Mouse (Mus musculus): Measurements from ENCODE around the gene Map3k1. TPM values are rescaled to one million over a fixed set of nuclear protein-coding genes. Genes with fewer than 3 reads are reported as not detected.

Gene Map3k1
- polyA plus RNA-seq, 1 experiment from 2014 or later, result 13.3 TPM

GRCm38 (mm10) chr13:111792130-111792974, 16.4 kb downstream of the Map3k1 start:
- no peaks in the 10 kb centered on the region; the same call in 1 of the 2 replicates for H3K36me3 ChIP-seq (ENCODE audit: control insufficient read depth, insufficient read depth, low read length)
- no peak overlapping the region for H3K4me3 ChIP-seq (ENCODE audit: low read depth, low read length)
- H3K27ac ChIP-seq (replicated peaks), result no peak overlapping the region; the same call in 1 of the 2 replicates
- H3K9me3 ChIP-seq (ENCODE audit: control insufficient read depth, low read length), result no peaks in the 10 kb centered on the region
- no peak for ATAC-seq (ENCODE audit: low FRiP score, low TSS enrichment)
- H3K4me1 ChIP-seq (replicated peaks; ENCODE audit: control insufficient read depth, insufficient read depth), result peaks cover 25% of the 10 kb centered on the region
- TF ChIP-seq CTCF (IDR thresholded peaks at IDR 0.05; ENCODE audit: low read depth), result no peak
- TF ChIP-seq EP300 (optimal IDR thresholded peaks at IDR 0.05), result no peak
- DNase-seq (ENCODE audit: low spot score), result no peak
- no peak overlapping the region for H3K4me2 ChIP-seq (replicated peaks; ENCODE audit: low read depth)
- WGBS, result 28% methylated on average over 16 of the region's 16 CpGs
- no peak overlapping the region for H3K9ac ChIP-seq (ENCODE audit: low read length)
- H3K27me3 ChIP-seq (ENCODE audit: control insufficient read depth, insufficient read depth, low read length), result no peaks in the 10 kb centered on the region

- 81% methylated on average over 11 of the region's 11 CpGs for WGBS
- TF ChIP-seq EP300 (optimal IDR thresholded peaks at IDR 0.05) (no peak), CTCF (IDR thresholded peaks at IDR 0.05; ENCODE audit: low read depth) (no peak)
- Histone ChIP-seq H3K9me3 (ENCODE audit: control insufficient read depth, low read length) (no peaks in the 10 kb centered on the region), H3K4me3 (ENCODE audit: low read depth, low read length) (no peak overlapping the region), H3K9ac (ENCODE audit: low read length) (no peak overlapping the region), H3K27ac (replicated peaks) (no peak overlapping the region; the same call in 1 of the 2 replicates), H3K4me2 (replicated peaks; ENCODE audit: low read depth) (no peak overlapping the region), H3K36me3 (ENCODE audit: control insufficient read depth, insufficient read depth, low read length) (no peaks in the 10 kb centered on the region; the same call in 1 of the 2 replicates), H3K27me3 (ENCODE audit: control insufficient read depth, insufficient read depth, low read length) (no peaks in the 10 kb centered on the region), H3K4me1 (replicated peaks; ENCODE audit: control insufficient read depth, insufficient read depth) (peaks cover 25% of the 10 kb centered on the region)
- ATAC-seq (ENCODE audit: low FRiP score, low TSS enrichment) (no peak), DNase-seq (ENCODE audit: low spot score) (no peak)
These were observed 17.2 kb downstream of the Map3k1 start for GRCm38 (mm10) chr13:111791596-111791995.

GRCm38 (mm10) chr13:111789420-111790065, 19.2 kb downstream of the Map3k1 start:
- H3K9ac ChIP-seq (ENCODE audit: low read length), result peak overlapping the region; percentile 31; the same call in 1 of the 2 replicates

GRCm38 (mm10) chr13:111788882-111789281, 19.9 kb downstream of the Map3k1 start:
- Histone ChIP-seq H3K27ac (replicated peaks) (peak overlapping the region; percentile 49), H3K4me3 (ENCODE audit: low read depth, low read length) (no peak overlapping the region), H3K9ac (ENCODE audit: low read length) (no peak overlapping the region), H3K4me2 (replicated peaks; ENCODE audit: low read depth) (peak overlapping the region; percentile 43), H3K4me1 (replicated peaks; ENCODE audit: control insufficient read depth, insufficient read depth) (peaks cover 15% of the 10 kb centered on the region), H3K27me3 (ENCODE audit: control insufficient read depth, insufficient read depth, low read length) (no peaks in the 10 kb centered on the region), H3K9me3 (ENCODE audit: control insufficient read depth, low read length) (no peaks in the 10 kb centered on the region), H3K36me3 (ENCODE audit: control insufficient read depth, insufficient read depth, low read length) (no peaks in the 10 kb centered on the region)
- WGBS, result 46% methylated on average over 9 of the region's 9 CpGs
- ATAC-seq (ENCODE audit: low FRiP score, low TSS enrichment) (no peak), DNase-seq (ENCODE audit: low spot score) (peak; percentile 13)
- TF ChIP-seq CTCF (IDR thresholded peaks at IDR 0.05; ENCODE audit: low read depth) (no peak), EP300 (optimal IDR thresholded peaks at IDR 0.05) (no peak)

More at GRCm38 (mm10) chr13:111789420-111790065, 19.2 kb downstream of the Map3k1 start:
- no peaks in the 10 kb centered on the region; the same call in 1 of the 2 replicates for H3K36me3 ChIP-seq (ENCODE audit: control insufficient read depth, insufficient read depth, low read length)
- peak overlapping the region; percentile 49; the same call in 1 of the 2 replicates for H3K27ac ChIP-seq (replicated peaks)
- no peak overlapping the region for H3K4me3 ChIP-seq (ENCODE audit: low read depth, low read length)
- ATAC-seq (ENCODE audit: low FRiP score, low TSS enrichment), result no peak
- H3K4me2 ChIP-seq (replicated peaks; ENCODE audit: low read depth), result no peak overlapping the region; the same call in 1 of the 2 replicates
- 44% methylated on average over 9 of the region's 9 CpGs for WGBS
- no peaks in the 10 kb centered on the region for H3K27me3 ChIP-seq (ENCODE audit: control insufficient read depth, insufficient read depth, low read length)
- no peaks in the 10 kb centered on the region for H3K9me3 ChIP-seq (ENCODE audit: control insufficient read depth, low read length)
- peaks cover 15% of the 10 kb centered on the region for H3K4me1 ChIP-seq (replicated peaks; ENCODE audit: control insufficient read depth, insufficient read depth)
- TF ChIP-seq CTCF (IDR thresholded peaks at IDR 0.05; ENCODE audit: low read depth), result no peak
- no peak for TF ChIP-seq EP300 (optimal IDR thresholded peaks at IDR 0.05)
- peak; percentile 16 for DNase-seq (ENCODE audit: low spot score)

- WGBS, result 19% methylated on average over 18 of the region's 18 CpGs
- Histone ChIP-seq H3K27ac (replicated peaks) (peak overlapping the region; percentile 49; the same call in 1 of the 2 replicates), H3K9me3 (ENCODE audit: control insufficient read depth, low read length) (no peaks in the 10 kb centered on the region), H3K36me3 (ENCODE audit: control insufficient read depth, insufficient read depth, low read length) (no peaks in the 10 kb centered on the region), H3K4me1 (replicated peaks; ENCODE audit: control insufficient read depth, insufficient read depth) (peaks cover 15% of the 10 kb centered on the region), H3K27me3 (ENCODE audit: control insufficient read depth, insufficient read depth, low read length) (no peaks in the 10 kb centered on the region), H3K9ac (ENCODE audit: low read length) (no peak overlapping the region), H3K4me2 (replicated peaks; ENCODE audit: low read depth) (peak overlapping the region; percentile 43), H3K4me3 (ENCODE audit: low read depth, low read length) (no peak overlapping the region)
- no peak for TF ChIP-seq EP300 (optimal IDR thresholded peaks at IDR 0.05)
- peak; percentile 84 for TF ChIP-seq CTCF (IDR thresholded peaks at IDR 0.05; ENCODE audit: low read depth)
- peak; percentile 84 for DNase-seq (ENCODE audit: low spot score)
- peak; percentile 60 for ATAC-seq (ENCODE audit: low FRiP score, low TSS enrichment)
These were observed 20.8 kb downstream of the Map3k1 start for GRCm38 (mm10) chr13:111787857-111788619.

Measured in stomach, postnatal 0 days (tissue).